Mouse (Mus musculus): ENCODE results near the gene Fbxl19.

DNA sequence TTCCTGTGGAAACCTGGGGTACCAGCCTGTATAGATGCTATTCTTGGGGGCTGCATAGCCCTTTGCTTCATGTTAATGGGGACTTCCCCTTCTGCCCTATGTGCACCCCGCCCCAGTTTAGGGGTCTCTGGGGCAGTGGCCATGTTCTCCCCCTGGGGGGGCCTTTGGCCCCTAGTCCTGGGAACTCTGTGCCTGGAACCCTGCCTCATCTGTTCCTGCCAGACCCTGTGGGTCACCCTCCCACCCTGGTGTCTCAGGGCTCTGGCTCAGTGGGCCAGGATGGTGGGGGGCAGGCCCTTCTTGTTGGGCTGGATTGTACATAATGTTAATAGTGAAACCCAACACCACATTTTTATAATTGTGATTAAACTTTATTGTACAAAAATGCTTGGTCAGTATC is 55.4 kb downstream of the Fbxl19 start:
- TF ChIP-seq CTCF (IDR thresholded peaks at IDR 0.05; ENCODE audit: insufficient read depth, low read depth, low read length) (no peak), POLR2A (IDR thresholded peaks at IDR 0.05; ENCODE audit: insufficient read depth, low read depth, low read length) (no peak)

Data from olfactory bulb, adult 2 months (tissue).